Mouse (Mus musculus): ENCODE data around the gene Naa16. TPM values are rescaled to one million over a fixed set of nuclear protein-coding genes. Genes with fewer than 3 reads are reported as not detected.

Gene Naa16
- polyA plus RNA-seq, 1 experiment from 2014 or later, result 30.7 TPM

- ATAC-seq (replicated peaks; ENCODE audit: low FRiP score, low read depth) (no peak), DNase-seq (ENCODE audit: low spot score) (no peak)
- H3K36me3 ChIP-seq (ENCODE audit: insufficient read depth, low read length), result no peaks in the 10 kb centered on the region
- no peak overlapping the region; the same call in 1 of the 2 replicates for H3K4me2 ChIP-seq (ENCODE audit: low read length)
- no peak overlapping the region for H3K4me3 ChIP-seq (replicated peaks; ENCODE audit: low read depth, low read length)
- WGBS, result 37% methylated on average over 5 of the region's 5 CpGs
- TF ChIP-seq CTCF (IDR thresholded peaks at IDR 0.05; ENCODE audit: low read depth), result no peak
- H3K4me1 ChIP-seq (replicated peaks; ENCODE audit: insufficient read depth, low read length), result peaks cover 16% of the 10 kb centered on the region
- H3K27ac ChIP-seq, result no peak overlapping the region
- H3K9ac ChIP-seq (ENCODE audit: low read depth, low read length), result no peak overlapping the region
- H3K27me3 ChIP-seq (ENCODE audit: insufficient read depth, low read length), result no peaks in the 10 kb centered on the region
- no peaks in the 10 kb centered on the region for H3K9me3 ChIP-seq (replicated peaks; ENCODE audit: low read length)
Observed at GRCm38 (mm10) chr14:79296836-79297235, 93.7 kb downstream of the Naa16 start.

- H3K4me3 ChIP-seq (replicated peaks; ENCODE audit: low read depth, low read length), result no peak overlapping the region
- H3K4me2 ChIP-seq (ENCODE audit: low read length), result no peak overlapping the region
- no peaks in the 10 kb centered on the region for H3K36me3 ChIP-seq (ENCODE audit: insufficient read depth, low read length)
- H3K27ac ChIP-seq, result no peak overlapping the region
- WGBS, result 78% methylated on average over 7 of the region's 7 CpGs
- peaks cover 14% of the 10 kb centered on the region for H3K4me1 ChIP-seq (replicated peaks; ENCODE audit: insufficient read depth, low read length)
- no peaks in the 10 kb centered on the region for H3K27me3 ChIP-seq (ENCODE audit: insufficient read depth, low read length)
- H3K9ac ChIP-seq (ENCODE audit: low read depth, low read length), result no peak overlapping the region
- no peaks in the 10 kb centered on the region for H3K9me3 ChIP-seq (replicated peaks; ENCODE audit: low read length)
- no peak for DNase-seq (ENCODE audit: low spot score)
- no peak for ATAC-seq (replicated peaks; ENCODE audit: low FRiP score, low read depth)
- TF ChIP-seq CTCF (IDR thresholded peaks at IDR 0.05; ENCODE audit: low read depth), result no peak
Observed at GRCm38 (mm10) chr14:79296201-79296600, 94.4 kb downstream of the Naa16 start.

GRCm38 (mm10) chr14:79295579-79295978, 95.0 kb downstream of the Naa16 start:
- Histone ChIP-seq H3K9ac (ENCODE audit: low read depth, low read length) (no peak overlapping the region), H3K27me3 (ENCODE audit: insufficient read depth, low read length) (no peaks in the 10 kb centered on the region), H3K4me3 (replicated peaks; ENCODE audit: low read depth, low read length) (no peak overlapping the region), H3K9me3 (replicated peaks; ENCODE audit: low read length) (no peaks in the 10 kb centered on the region), H3K4me2 (ENCODE audit: low read length) (no peak overlapping the region), H3K4me1 (replicated peaks; ENCODE audit: insufficient read depth, low read length) (peaks cover 8% of the 10 kb centered on the region; the same call in 1 of the 2 replicates), H3K36me3 (ENCODE audit: insufficient read depth, low read length) (no peaks in the 10 kb centered on the region), H3K27ac (no peak overlapping the region)
- 91% methylated on average over 9 of the region's 9 CpGs for WGBS
- no peak for TF ChIP-seq CTCF (IDR thresholded peaks at IDR 0.05; ENCODE audit: low read depth)
- DNase-seq (ENCODE audit: low spot score), result no peak
- no peak for ATAC-seq (replicated peaks; ENCODE audit: low FRiP score, low read depth)

- no peak overlapping the region for H3K4me2 ChIP-seq (ENCODE audit: low read length)
- no peak overlapping the region for H3K27ac ChIP-seq
- H3K9me3 ChIP-seq (replicated peaks; ENCODE audit: low read length), result no peaks in the 10 kb centered on the region
- DNase-seq (ENCODE audit: low spot score) (no peak), ATAC-seq (replicated peaks; ENCODE audit: low FRiP score, low read depth) (no peak)
- no peak overlapping the region for H3K9ac ChIP-seq (ENCODE audit: low read depth, low read length)
- TF ChIP-seq CTCF (IDR thresholded peaks at IDR 0.05; ENCODE audit: low read depth), result no peak
- H3K36me3 ChIP-seq (ENCODE audit: insufficient read depth, low read length), result no peaks in the 10 kb centered on the region
- 67% methylated on average over 5 of the region's 5 CpGs for WGBS
- H3K4me3 ChIP-seq (replicated peaks; ENCODE audit: low read depth, low read length), result no peak overlapping the region
- 0 out of 2 replicates have a peak, but pooled peaks cover 3% of the 10 kb centered on the region for H3K4me1 ChIP-seq (replicated peaks; ENCODE audit: insufficient read depth, low read length)
- H3K27me3 ChIP-seq (ENCODE audit: insufficient read depth, low read length), result no peaks in the 10 kb centered on the region
Observed at GRCm38 (mm10) chr14:79294950-79295349, 95.6 kb downstream of the Naa16 start.

GRCm38 (mm10) chr14:79294051-79294814, 96.3 kb downstream of the Naa16 start:
- H3K4me3 ChIP-seq (replicated peaks; ENCODE audit: low read depth, low read length), result no peak overlapping the region
- ATAC-seq (replicated peaks; ENCODE audit: low FRiP score, low read depth) (no peak), DNase-seq (ENCODE audit: low spot score) (no peak)
- no peaks in the 10 kb centered on the region for H3K27me3 ChIP-seq (ENCODE audit: insufficient read depth, low read length)
- no peak overlapping the region for H3K9ac ChIP-seq (ENCODE audit: low read depth, low read length)
- no peaks in the 10 kb centered on the region for H3K9me3 ChIP-seq (replicated peaks; ENCODE audit: low read length)
- H3K27ac ChIP-seq, result no peak overlapping the region
- no peak for TF ChIP-seq CTCF (IDR thresholded peaks at IDR 0.05; ENCODE audit: low read depth)
- WGBS, result 72% methylated on average over 8 of the region's 8 CpGs
- 0 out of 2 replicates have a peak, but pooled peaks cover under 1% of the 10 kb centered on the region for H3K36me3 ChIP-seq (ENCODE audit: insufficient read depth, low read length)
- no peak overlapping the region for H3K4me2 ChIP-seq (ENCODE audit: low read length)
- 0 out of 2 replicates have a peak, but pooled peaks cover 3% of the 10 kb centered on the region for H3K4me1 ChIP-seq (replicated peaks; ENCODE audit: insufficient read depth, low read length)

GRCm38 (mm10) chr14:79293119-79293780, 97.3 kb downstream of the Naa16 start:
- H3K9me3 ChIP-seq (replicated peaks; ENCODE audit: low read length), result no peaks in the 10 kb centered on the region

More at GRCm38 (mm10) chr14:79293119-79293780, 97.3 kb downstream of the Naa16 start:
- no peak for TF ChIP-seq CTCF (IDR thresholded peaks at IDR 0.05; ENCODE audit: low read depth)
- 0 out of 2 replicates have a peak, but pooled peaks cover 3% of the 10 kb centered on the region for H3K36me3 ChIP-seq (ENCODE audit: insufficient read depth, low read length)
- 0 out of 2 replicates have a peak overlapping the region, but pooled peaks have one; percentile 21 for H3K4me2 ChIP-seq (ENCODE audit: low read length)
- 0 out of 2 replicates have a peak, but pooled peaks cover 3% of the 10 kb centered on the region for H3K4me1 ChIP-seq (replicated peaks; ENCODE audit: insufficient read depth, low read length)
- H3K27ac ChIP-seq, result 0 out of 2 replicates have a peak overlapping the region, but pooled peaks have one; percentile 22
- no peak overlapping the region for H3K4me3 ChIP-seq (replicated peaks; ENCODE audit: low read depth, low read length)
- WGBS, result 37% methylated on average over 11 of the region's 16 CpGs
- DNase-seq (ENCODE audit: low spot score) (no peak), ATAC-seq (replicated peaks; ENCODE audit: low FRiP score, low read depth) (0 out of 2 replicates have a peak, but pooled peaks have one; percentile 29)
- no peak overlapping the region for H3K9ac ChIP-seq (ENCODE audit: low read depth, low read length)
- H3K27me3 ChIP-seq (ENCODE audit: insufficient read depth, low read length), result no peaks in the 10 kb centered on the region

Data from kidney, postnatal 0 days (tissue).